Mouse (Mus musculus): ENCODE results near the gene Prokr1. TPM values are rescaled to one million over a fixed set of nuclear protein-coding genes. Genes with fewer than 3 reads are reported as not detected.

Gene Prokr1
- polyA plus RNA-seq, 1 experiment = 0.68 TPM

- H3K36me3 ChIP-seq (ENCODE audit: control insufficient read depth) = no peaks in the 10 kb centered on the region
- peaks cover 14% of the 10 kb centered on the region for H3K4me1 ChIP-seq (ENCODE audit: control insufficient read depth)
- no peak for TF ChIP-seq TAL1 (IDR thresholded peaks at IDR 0.05; ENCODE audit: low read length)
- no peak for TF ChIP-seq GATA1 (IDR thresholded peaks at IDR 0.05; ENCODE audit: low read length)
- no peaks in the 10 kb centered on the region for H3K9me3 ChIP-seq (ENCODE audit: control insufficient read depth, low read length)
- H3K27me3 ChIP-seq (ENCODE audit: control insufficient read depth) = peaks cover 55% of the 10 kb centered on the region
- no peak overlapping the region for H3K4me3 ChIP-seq (replicated peaks)
Measured at GRCm38 (mm10) chr6:87534855-87535575, 55.5 kb downstream of the Prokr1 start.

GRCm38 (mm10) chr6:87532953-87533710 lies 57.4 kb downstream of the Prokr1 start, which contains the start of gene Arhgap25:
Arhgap25 (minus strand) TSS chr6:87533259.
- Histone ChIP-seq H3K9me3 (ENCODE audit: control insufficient read depth, low read length) (no peaks in the 10 kb centered on the region), H3K36me3 (ENCODE audit: control insufficient read depth) (no peaks in the 10 kb centered on the region), H3K27me3 (ENCODE audit: control insufficient read depth) (peaks cover 38% of the 10 kb centered on the region), H3K4me3 (replicated peaks) (no peak within 1 kb of the TSS), H3K4me1 (ENCODE audit: control insufficient read depth) (peaks cover 32% of the 10 kb centered on the region)
- TF ChIP-seq TAL1 (IDR thresholded peaks at IDR 0.05; ENCODE audit: low read length) = no peak
- no peak for TF ChIP-seq GATA1 (IDR thresholded peaks at IDR 0.05; ENCODE audit: low read length)

- Histone ChIP-seq H3K9me3 (ENCODE audit: control insufficient read depth, low read length) (no peaks in the 10 kb centered on the region), H3K4me1 (ENCODE audit: control insufficient read depth) (peaks cover 47% of the 10 kb centered on the region), H3K36me3 (ENCODE audit: control insufficient read depth) (no peaks in the 10 kb centered on the region), H3K27me3 (ENCODE audit: control insufficient read depth) (peaks cover 22% of the 10 kb centered on the region), H3K4me3 (replicated peaks) (no peak overlapping the region)
- no peak for TF ChIP-seq GATA1 (IDR thresholded peaks at IDR 0.05; ENCODE audit: low read length)
Measured at GRCm38 (mm10) chr6:87531456-87532015, 59.0 kb downstream of the Prokr1 start.

- peaks cover 51% of the 10 kb centered on the region for H3K4me1 ChIP-seq (ENCODE audit: control insufficient read depth)
Measured at GRCm38 (mm10) chr6:87530386-87530785, 60.2 kb downstream of the Prokr1 start.

More at GRCm38 (mm10) chr6:87530386-87530785, 60.2 kb downstream of the Prokr1 start:
- H3K36me3 ChIP-seq (ENCODE audit: control insufficient read depth) = no peaks in the 10 kb centered on the region
- H3K27me3 ChIP-seq (ENCODE audit: control insufficient read depth) = peaks cover 12% of the 10 kb centered on the region
- no peaks in the 10 kb centered on the region for H3K9me3 ChIP-seq (ENCODE audit: control insufficient read depth, low read length)
- no peak for TF ChIP-seq GATA1 (IDR thresholded peaks at IDR 0.05; ENCODE audit: low read length)
- no peak for TF ChIP-seq TAL1 (IDR thresholded peaks at IDR 0.05; ENCODE audit: low read length)
- H3K4me3 ChIP-seq (replicated peaks) = no peak overlapping the region

Other genes starting within 250 kb of the Prokr1 start
- not detected in 2 replicates for gene Gkn1, start 239.8 kb downstream of the Prokr1 start, polyA plus RNA-seq (2012)
- not detected in 2 replicates for gene Gkn2, start 217.4 kb downstream of the Prokr1 start, polyA plus RNA-seq (2012)
- gene Gkn3, start 201.8 kb downstream of the Prokr1 start, polyA plus RNA-seq (2012) = not detected in 2 replicates
- gene Bmp10, start 161.7 kb downstream of the Prokr1 start, polyA plus RNA-seq (2012) = not detected in 2 replicates
- not detected in 2 replicates for gene Arhgap25, start 57.5 kb downstream of the Prokr1 start, polyA plus RNA-seq (2012)
- 1.7 TPM in 2 replicates for gene Aplf, start 81.5 kb upstream of the Prokr1 start, polyA plus RNA-seq (2012)
- not detected in 2 replicates for gene Efcc1, start 140.1 kb upstream of the Prokr1 start, polyA plus RNA-seq (2012)
- 8.1 and 8.8 TPM in 2 replicates for gene Gp9, start 187.3 kb upstream of the Prokr1 start, polyA plus RNA-seq (2012)
- gene Rab43, start 221.4 kb upstream of the Prokr1 start, polyA plus RNA-seq (2012) = 22.8 and 70.9 TPM in 2 replicates
- gene Gm45140, start 245.1 kb upstream of the Prokr1 start, polyA plus RNA-seq (2012) = 1.4 and 1.8 TPM in 2 replicates
- 2.4 and 2.6 TPM in 2 replicates for gene Isy1, start 248.1 kb upstream of the Prokr1 start, polyA plus RNA-seq (2012)

All from erythroblast, embryonic 14.5 days (primary cell).